Mouse (Mus musculus) gastrocnemius, adult 2 months (tissue): ENCODE measurements around the gene Olfr462. TPM values are rescaled to one million over a fixed set of nuclear protein-coding genes. Genes with fewer than 3 reads are reported as not detected.
"Not testable (repeated sequence)": the region's sequence is repeated elsewhere in the genome, so short reads cannot be mapped to it uniquely, and the experiment has no call there.

ENCODE experiments used
- DNase-seq: peaks from one replicate; pipeline ENCODE4 v3.0.0; 2022
- H3K27ac ChIP-seq: fragments of 200-600 bp; 2 replicates; pipeline ENCODE4 v1.8.1; 2022; ENCODE audit warnings: mild to moderate bottlenecking
- H3K4me3 ChIP-seq: fragments of 200-600 bp; 2 replicates; pipeline ENCODE4 v1.8.1; 2022; ENCODE audit warnings: mild to moderate bottlenecking, moderate library complexity
- CTCF ChIP-seq: fragments of 200-600 bp; IDR thresholded peaks from 2 replicates; pipeline ENCODE4 v1.8.1; 2022; ENCODE audit warnings: antibody characterized with exemption, mild to moderate bottlenecking, moderate library complexity
- intact Hi-C: fragments of 180-260 bp; cut with DNase I; formaldehyde crosslinking; loops from one replicate; pipeline ENCODE4 v1.15.1; 2025
- total RNA-seq, 2 experiments: library from RNA; stranded (reverse); gene quantifications; 2 replicates each; pipeline ENCODE4 v1.2.3; 2021

Olfr462 gene
- total RNA-seq, 2 experiments from 2014 or later = not detected

GRCm38 (mm10) chr11:87871766-87872165 is 20.3 kb downstream of the Olfr462 start:
- intact Hi-C loops = no loop called here
- no peak for TF ChIP-seq CTCF
- H3K4me3 ChIP-seq = no peak overlapping the region
- no peak overlapping the region for H3K27ac ChIP-seq
- DNase-seq = no peak

GRCm38 (mm10) chr11:87870096-87870495 is 22.0 kb downstream of the Olfr462 start:
- no peak overlapping the region for H3K4me3 ChIP-seq
- DNase-seq = no peak
- no peak for TF ChIP-seq CTCF
- H3K27ac ChIP-seq = no peak overlapping the region
- intact Hi-C loops = no loop called here

GRCm38 (mm10) chr11:87866891-87867290 is 25.2 kb downstream of the Olfr462 start:
- DNase-seq, intact Hi-C loops, H3K4me3 ChIP-seq, H3K27ac ChIP-seq: not testable (repeated sequence)

GRCm38 (mm10) chr11:87862805-87863204 is 29.3 kb downstream of the Olfr462 start:
- Histone ChIP-seq H3K4me3 (no peak overlapping the region), H3K27ac (no peak overlapping the region)
- DNase-seq = no peak
- intact Hi-C loops = no loop called here
- TF ChIP-seq CTCF = no peak

GRCm38 (mm10) chr11:87860426-87860825 is 31.6 kb downstream of the Olfr462 start:
- no peak for DNase-seq
- TF ChIP-seq CTCF = no peak
- no peak overlapping the region for H3K27ac ChIP-seq
- no peak overlapping the region for H3K4me3 ChIP-seq
- intact Hi-C loops = no loop called here

- no peak for TF ChIP-seq CTCF
- no peak for DNase-seq
- no peak overlapping the region for H3K27ac ChIP-seq
- no peak overlapping the region for H3K4me3 ChIP-seq
- intact Hi-C loops = no loop called here
Observed at GRCm38 (mm10) chr11:87859273-87859672, 32.8 kb downstream of the Olfr462 start.

- intact Hi-C loops = loop anchor here (5.0 kb wide), 1 partner anchor 117 kb away; the partner anchor contains the start of gene Supt4a
Observed at GRCm38 (mm10) chr11:87854550-87854949, 37.5 kb downstream of the Olfr462 start.

GRCm38 (mm10) chr11:87853597-87853954 is 38.5 kb downstream of the Olfr462 start:
- TF ChIP-seq CTCF = no peak
- peak overlapping the region; percentile 87 for H3K4me3 ChIP-seq
- peak overlapping the region; percentile 82 for H3K27ac ChIP-seq
- no peak for DNase-seq
- intact Hi-C loops = loop anchor here (5.0 kb wide), 1 partner anchor 116 kb away; the partner anchor contains the start of gene Supt4a

More at GRCm38 (mm10) chr11:87854550-87854949, 37.5 kb downstream of the Olfr462 start:
- no peak overlapping the region for H3K27ac ChIP-seq
- no peak for TF ChIP-seq CTCF
- DNase-seq = no peak
- no peak overlapping the region for H3K4me3 ChIP-seq

- Histone ChIP-seq H3K27ac (peak within 1 kb of the TSS; percentile 82), H3K4me3 (peak within 1 kb of the TSS; percentile 87)
- intact Hi-C loops = loop anchor here (5.0 kb wide), 1 partner anchor 116 kb away; the partner anchor contains the start of gene Supt4a
- peak; percentile 93 for DNase-seq
- TF ChIP-seq CTCF = no peak
Observed at GRCm38 (mm10) chr11:87852690-87853596, 39.1 kb downstream of the Olfr462 start, which contains the start of gene Mks1. Gene Mks1 (plus strand): TSS chr11:87853215.

- Histone ChIP-seq H3K27ac (no peak overlapping the region), H3K4me3 (no peak overlapping the region)
- DNase-seq = no peak
- intact Hi-C loops = no loop called here
- no peak for TF ChIP-seq CTCF
Observed at GRCm38 (mm10) chr11:87847884-87848283, 44.2 kb downstream of the Olfr462 start.

GRCm38 (mm10) chr11:87846968-87847600 is 45.0 kb downstream of the Olfr462 start:
- Histone ChIP-seq H3K27ac (no peak overlapping the region), H3K4me3 (no peak overlapping the region)
- DNase-seq = no peak
- TF ChIP-seq CTCF = no peak
- intact Hi-C loops = no loop called here

GRCm38 (mm10) chr11:87841436-87841835 is 50.6 kb downstream of the Olfr462 start:
- H3K27ac ChIP-seq = no peak overlapping the region
- no peak for DNase-seq
- intact Hi-C loops = no loop called here
- TF ChIP-seq CTCF = no peak
- H3K4me3 ChIP-seq = no peak overlapping the region

- TF ChIP-seq CTCF = no peak
- Histone ChIP-seq H3K27ac (no peak overlapping the region), H3K4me3 (no peak overlapping the region)
- no peak for DNase-seq
- intact Hi-C loops = no loop called here
Observed at GRCm38 (mm10) chr11:87840676-87841075, 51.4 kb downstream of the Olfr462 start.

Other genes with a start within 250 kb of the Olfr462 start
- under 1 TPM; 0.39 to 0.89 TPM for gene Rnf43, start 229.5 kb downstream of the Olfr462 start, total RNA-seq
- gene Supt4a, start 154.7 kb downstream of the Olfr462 start, total RNA-seq = 10 to 100 TPM; 36.8 TPM
- gene Tspoap1, start 131.7 kb downstream of the Olfr462 start, total RNA-seq = not detected
- gene Mpo, start 98.7 kb downstream of the Olfr462 start, total RNA-seq = not detected
- not detected for gene Lpo, start 64.0 kb downstream of the Olfr462 start, total RNA-seq
- gene Mks1, start 39.1 kb downstream of the Olfr462 start, total RNA-seq = 1 to 10 TPM; 1.5 to 1.9 TPM
- gene Epx, start 16.7 kb downstream of the Olfr462 start, total RNA-seq = not detected
- not detected for gene Olfr463, start 5.1 kb upstream of the Olfr462 start, total RNA-seq
- not detected for gene Olfr464, start 28.7 kb upstream of the Olfr462 start, total RNA-seq
- 100 to 1,000 TPM; 193 to 205 TPM for gene Dynll2, start 95.3 kb upstream of the Olfr462 start, total RNA-seq
- gene Srsf1, start 155.1 kb upstream of the Olfr462 start, total RNA-seq = 10 to 100 TPM; 67.5 to 85.8 TPM
- 10 to 100 TPM; 76.5 to 87.2 TPM for gene Vezf1, start 176.0 kb upstream of the Olfr462 start, total RNA-seq
- gene Cuedc1, start 205.8 kb upstream of the Olfr462 start, total RNA-seq = 100 to 1,000 TPM; 101 to 127 TPM